Mouse (Mus musculus) intestine, postnatal 0 days (tissue): ENCODE data around the gene Nrg3. TPM values are rescaled to one million over a fixed set of nuclear protein-coding genes. Genes with fewer than 3 reads are reported as not detected.

ENCODE experiments used
- ATAC-seq: fragments of 200-750 bp; cut with Nextera tagmentation; 2 replicates; pipeline ENCODE4 v1.8.0; 2017; ENCODE audit warnings: mild to moderate bottlenecking, moderate TSS enrichment, moderate library complexity
- H3K27ac ChIP-seq: fragments of 300-500 bp; sonication (generic); 2 replicates; pipeline ENCODE4 v1.5.1; 2014; ENCODE audit warnings: mild to moderate bottlenecking, low read depth, low read length, moderate library complexity
- H3K27me3 ChIP-seq: fragments of 300-500 bp; sonication (generic); replicated peaks from 2 replicates; pipeline ENCODE4 v1.6.1; 2014; ENCODE audit warnings: low read length, mixed read lengths; ENCODE audit not compliant: control insufficient read depth, insufficient read depth
- H3K36me3 ChIP-seq: fragments of 300-500 bp; sonication (generic); 2 replicates; pipeline ENCODE4 v1.6.1; 2014; ENCODE audit warnings: mild to moderate bottlenecking, moderate library complexity; ENCODE audit not compliant: control insufficient read depth, insufficient read depth
- H3K4me1 ChIP-seq: fragments of 300-500 bp; sonication (generic); replicated peaks from 2 replicates; pipeline ENCODE4 v1.6.1; 2014; ENCODE audit warnings: antibody characterized with exemption, low read length, mixed read lengths; ENCODE audit not compliant: control insufficient read depth, insufficient read depth
- H3K4me2 ChIP-seq: fragments of 300-500 bp; sonication (generic); replicated peaks from 2 replicates; pipeline ENCODE4 v1.6.1; 2014; ENCODE audit warnings: low read depth, mild to moderate bottlenecking, moderate library complexity
- H3K4me3 ChIP-seq: fragments of 300-500 bp; sonication (generic); 2 replicates; pipeline ENCODE4 v1.5.1; 2014; ENCODE audit warnings: low read depth, low read length
- H3K9ac ChIP-seq: fragments of 300-500 bp; sonication (generic); 2 replicates; pipeline ENCODE4 v1.6.1; 2014; ENCODE audit warnings: mild to moderate bottlenecking, low read depth, low read length
- H3K9me3 ChIP-seq: fragments of 300-500 bp; sonication (generic); 2 replicates; pipeline ENCODE4 v1.6.1; 2016; ENCODE audit warnings: mixed run types; ENCODE audit not compliant: control insufficient read depth
- CTCF ChIP-seq: sonication (generic); IDR thresholded peaks from 2 replicates; pipeline ENCODE4 v1.5.1; 2016; ENCODE audit warnings: low read depth, mild to moderate bottlenecking, control low read depth, antibody characterized with exemption, moderate library complexity
- WGBS: fragments of 180-500 bp; shearing (Covaris S2); extraction: QIAGEN DNeasy Blood & Tissue Kit; methylation state at CpG from one replicate; pipeline ENCODE4 v1.1.7; 2014; 5-methylcytosine and 5-hydroxymethylcytosine counted together
- polyA plus RNA-seq: library from polyadenylated mRNA; unstranded; fragments of >200 nt; fragmentation: Nextera tagmentation; extraction: Ambion mirVana; gene quantifications from 2 replicates; pipeline ENCODE4 v1.2.1, GENCODE M21; 2015

The Nrg3 gene
- polyA plus RNA-seq, 1 experiment from 2014 or later, result 0.09 TPM

DNA sequence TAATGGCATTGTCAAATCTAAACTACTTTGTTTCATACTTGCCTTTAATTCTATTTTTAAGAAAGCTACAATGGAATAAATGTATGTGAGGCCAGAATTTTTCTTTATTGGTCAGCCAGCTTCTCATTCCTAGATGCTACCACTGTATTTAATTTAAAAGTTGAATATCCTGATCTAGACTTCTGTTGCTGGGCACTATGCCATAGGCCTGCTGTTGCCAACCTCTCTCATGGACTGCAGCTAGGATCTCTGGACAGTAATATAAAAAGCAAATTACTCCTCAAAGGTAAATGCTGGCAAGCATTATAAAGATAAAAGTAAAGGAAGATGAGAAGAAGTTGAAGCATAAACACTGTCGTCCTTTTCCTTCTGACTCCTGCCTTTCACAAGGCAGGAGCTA lies 217.5 kb downstream of the Nrg3 start:
- Histone ChIP-seq H3K4me1 (no peaks in the 10 kb centered on the region), H3K27me3 (no peaks in the 10 kb centered on the region), H3K27ac (no peak overlapping the region), H3K9me3 (no peaks in the 10 kb centered on the region), H3K9ac (no peak overlapping the region), H3K4me2 (no peak overlapping the region), H3K36me3 (no peaks in the 10 kb centered on the region), H3K4me3 (no peak overlapping the region)
- 46% methylated on average over 1 of the region's 1 CpGs for WGBS
- no peak for ATAC-seq
- no peak for TF ChIP-seq CTCF

DNA sequence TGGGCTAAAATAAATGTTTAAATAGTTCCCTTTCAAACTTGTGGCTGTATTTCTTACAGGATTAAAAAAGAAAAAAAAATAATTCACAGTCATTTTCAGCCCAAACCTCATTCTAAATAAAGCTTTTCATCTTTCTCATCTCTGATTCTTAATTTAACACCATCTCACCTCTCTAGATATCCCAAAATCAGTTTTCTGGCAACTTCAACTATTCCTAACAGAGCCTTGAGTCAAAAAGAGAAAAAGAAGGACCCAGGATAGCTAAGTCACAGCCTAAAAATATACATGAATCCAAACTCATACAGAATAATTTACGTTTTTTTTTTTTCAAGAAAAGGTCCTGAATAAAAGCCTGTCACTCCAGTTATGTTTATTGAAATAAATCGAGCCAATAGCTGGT lies 232.6 kb downstream of the Nrg3 start:
- Histone ChIP-seq H3K4me3 (no peak overlapping the region), H3K9ac (no peak overlapping the region), H3K27ac (no peak overlapping the region), H3K27me3 (no peaks in the 10 kb centered on the region), H3K4me1 (no peaks in the 10 kb centered on the region), H3K4me2 (no peak overlapping the region), H3K9me3 (no peaks in the 10 kb centered on the region), H3K36me3 (no peaks in the 10 kb centered on the region)
- TF ChIP-seq CTCF, result no peak
- no peak for ATAC-seq
- 60% methylated on average over 2 of the region's 2 CpGs for WGBS

- no peak for TF ChIP-seq CTCF
- ATAC-seq, result no peak
- Histone ChIP-seq H3K9ac (no peak overlapping the region), H3K4me3 (no peak overlapping the region), H3K9me3 (no peaks in the 10 kb centered on the region), H3K27ac (no peak overlapping the region), H3K27me3 (no peaks in the 10 kb centered on the region), H3K4me1 (no peaks in the 10 kb centered on the region), H3K36me3 (no peaks in the 10 kb centered on the region), H3K4me2 (no peak overlapping the region)
- WGBS, result 80% methylated on average over 1 of the region's 1 CpGs
These were observed 261.4 kb downstream of the Nrg3 start for GRCm38 (mm10) chr14:39211472-39211871.

DNA sequence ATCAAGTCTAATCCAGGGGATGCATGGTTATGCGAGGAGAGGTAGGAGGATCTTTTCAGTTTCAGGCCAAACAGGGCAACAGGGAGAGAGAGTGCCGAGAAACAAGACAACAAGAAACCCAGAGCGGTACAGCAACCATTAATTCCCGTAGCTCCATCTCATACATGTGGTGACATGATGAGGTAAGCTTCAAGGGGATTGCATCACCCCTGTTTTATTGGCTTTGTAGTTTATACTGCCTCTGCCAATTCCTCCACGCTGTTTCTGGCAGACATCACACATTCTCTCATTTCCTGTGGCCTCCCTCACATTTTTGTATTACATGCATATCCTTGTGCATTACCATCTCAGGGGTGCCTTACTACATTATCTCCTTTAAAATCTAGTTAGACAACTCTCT lies 280.9 kb downstream of the Nrg3 start:
- 77% methylated on average over 5 of the region's 5 CpGs for WGBS
- Histone ChIP-seq H3K4me3 (no peak overlapping the region), H3K9me3 (no peaks in the 10 kb centered on the region), H3K4me2 (no peak overlapping the region), H3K27me3 (no peaks in the 10 kb centered on the region), H3K9ac (no peak overlapping the region), H3K36me3 (no peaks in the 10 kb centered on the region), H3K27ac (no peak overlapping the region), H3K4me1 (no peaks in the 10 kb centered on the region)
- no peak for ATAC-seq
- TF ChIP-seq CTCF, result no peak

DNA sequence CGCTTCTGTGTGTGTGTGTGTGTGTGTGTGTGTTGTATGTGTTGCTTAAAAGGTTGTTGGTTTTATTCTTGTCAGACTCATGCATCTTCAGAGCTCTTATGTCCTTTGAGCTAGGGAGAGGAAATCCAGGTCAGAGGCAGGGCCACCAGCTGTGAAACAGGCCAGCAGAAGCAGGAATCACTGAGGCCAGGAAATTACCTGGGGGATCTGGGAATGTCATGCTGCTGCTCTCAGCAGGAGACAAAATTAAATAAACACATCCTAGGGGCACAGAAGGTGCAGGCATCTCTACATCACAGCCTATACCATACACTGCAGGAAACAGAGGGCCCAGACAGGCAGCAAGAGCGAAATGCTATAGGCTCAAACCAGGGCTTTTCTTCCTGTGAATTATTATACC lies 299.2 kb downstream of the Nrg3 start:
- H3K36me3 ChIP-seq, result no peaks in the 10 kb centered on the region
- H3K9ac ChIP-seq, result no peak overlapping the region
- no peak overlapping the region for H3K27ac ChIP-seq
- ATAC-seq, result no peak
- no peaks in the 10 kb centered on the region for H3K4me1 ChIP-seq
- H3K4me2 ChIP-seq, result no peak overlapping the region
- TF ChIP-seq CTCF, result no peak
- WGBS, result 64% methylated on average over 2 of the region's 2 CpGs
- H3K4me3 ChIP-seq, result no peak overlapping the region
- H3K27me3 ChIP-seq, result no peaks in the 10 kb centered on the region
- no peaks in the 10 kb centered on the region for H3K9me3 ChIP-seq

- no peaks in the 10 kb centered on the region for H3K27me3 ChIP-seq
- H3K27ac ChIP-seq, result no peak overlapping the region
- no peaks in the 10 kb centered on the region for H3K4me1 ChIP-seq
- no peak for ATAC-seq
- WGBS, result 60% methylated on average over 3 of the region's 3 CpGs
- TF ChIP-seq CTCF, result no peak
- no peak overlapping the region for H3K4me3 ChIP-seq
- no peaks in the 10 kb centered on the region for H3K9me3 ChIP-seq
- no peak overlapping the region for H3K4me2 ChIP-seq
- no peak overlapping the region for H3K9ac ChIP-seq
- H3K36me3 ChIP-seq, result no peaks in the 10 kb centered on the region
These were observed 312.7 kb downstream of the Nrg3 start for GRCm38 (mm10) chr14:39160140-39160539.

- 24% methylated on average over 1 of the region's 1 CpGs for WGBS
- no peaks in the 10 kb centered on the region for H3K27me3 ChIP-seq
- no peak overlapping the region for H3K4me2 ChIP-seq
- H3K4me3 ChIP-seq, result no peak overlapping the region
- no peaks in the 10 kb centered on the region for H3K9me3 ChIP-seq
- H3K4me1 ChIP-seq, result no peaks in the 10 kb centered on the region
- H3K9ac ChIP-seq, result no peak overlapping the region
- ATAC-seq, result no peak
- TF ChIP-seq CTCF, result no peak
- no peak overlapping the region for H3K27ac ChIP-seq
- H3K36me3 ChIP-seq, result no peaks in the 10 kb centered on the region
These were observed 317.4 kb downstream of the Nrg3 start for GRCm38 (mm10) chr14:39155462-39155861.
